Mouse (Mus musculus) megakaryocyte, embryonic 14.5 days (primary cell): ENCODE measurements around the gene Zfp426. TPM values are rescaled to one million over a fixed set of nuclear protein-coding genes. Genes with fewer than 3 reads are reported as not detected.

ENCODE experiments used
- H3K27me3 ChIP-seq: replicated peaks from 2 replicates; pipeline ENCODE3; 2012; ENCODE audit warnings: inconsistent platforms
- H3K36me3 ChIP-seq: replicated peaks from 2 replicates; pipeline ENCODE3; 2012; ENCODE audit warnings: low read length, inconsistent platforms, mixed read lengths
- H3K4me1 ChIP-seq: 2 replicates; pipeline ENCODE4 v1.6.1; 2012; ENCODE audit warnings: inconsistent platforms
- H3K4me3 ChIP-seq: replicated peaks from 2 replicates; pipeline ENCODE3; 2012; ENCODE audit warnings: moderate library complexity, mild to moderate bottlenecking, inconsistent platforms
- H3K9me3 ChIP-seq: 2 replicates; pipeline ENCODE4 v1.6.1; 2012; ENCODE audit warnings: inconsistent platforms
- FLI1 ChIP-seq: IDR thresholded peaks from 2 replicates; pipeline ENCODE4 v1.6.1; 2012; ENCODE audit warnings: low read length, inconsistent platforms, mixed read lengths
- GATA1 ChIP-seq: IDR thresholded peaks from 3 replicates; pipeline ENCODE4 v1.6.1; 2012; ENCODE audit warnings: mixed read lengths, low read length, inconsistent platforms, borderline replicate concordance
- polyA plus RNA-seq: library from polyadenylated mRNA; stranded (reverse); fragments of >175 nt; gene quantifications from 2 replicates; pipeline ENCODE4 v1.2.3, GENCODE M21; 2012; ENCODE audit warnings: low replicate concordance; ENCODE audit not compliant: insufficient read depth

The Zfp426 gene
- polyA plus RNA-seq, 1 experiment: 0.37 TPM

- H3K4me3 ChIP-seq: peak within 1 kb of the TSS; percentile 96
- no peaks in the 10 kb centered on the region for H3K9me3 ChIP-seq
- TF ChIP-seq GATA1 (no peak), FLI1 (no peak)
- H3K4me1 ChIP-seq: peaks cover 40% of the 10 kb centered on the region
- peaks cover 37% of the 10 kb centered on the region for H3K36me3 ChIP-seq
- H3K27me3 ChIP-seq: peaks cover 6% of the 10 kb centered on the region
These were observed 32.9 kb downstream of the Zfp426 start, which contains the start of gene Zfp26 for GRCm38 (mm10) chr9:20459377-20460317. Gene Zfp26 (minus strand): TSS chr9:20460162.

DNA sequence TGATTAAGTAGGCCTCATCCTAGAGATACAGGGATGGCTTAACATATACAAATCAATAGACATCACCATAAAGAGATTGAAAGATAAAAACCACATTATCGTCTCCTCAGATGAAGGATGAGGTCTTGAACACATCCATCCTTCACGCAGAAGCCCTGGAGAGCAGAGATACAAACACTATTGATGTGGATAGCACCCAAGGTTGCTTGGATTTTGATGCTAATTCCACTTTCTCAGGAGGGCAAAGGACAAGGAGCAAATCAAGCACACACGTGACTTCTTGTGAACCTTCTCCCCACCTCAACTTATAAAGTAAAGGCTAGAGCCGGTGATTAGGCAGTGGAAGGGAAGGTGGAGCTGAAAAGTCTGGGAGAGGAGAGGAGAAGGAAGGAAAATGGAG, 38.9 kb downstream of the Zfp426 start:
- TF ChIP-seq GATA1 (no peak), FLI1 (no peak)
- Histone ChIP-seq H3K4me1 (peaks cover 26% of the 10 kb centered on the region; the same call in 1 of the 2 replicates), H3K4me3 (no peak overlapping the region), H3K27me3 (no peaks in the 10 kb centered on the region), H3K36me3 (peaks cover 74% of the 10 kb centered on the region), H3K9me3 (no peaks in the 10 kb centered on the region)

DNA sequence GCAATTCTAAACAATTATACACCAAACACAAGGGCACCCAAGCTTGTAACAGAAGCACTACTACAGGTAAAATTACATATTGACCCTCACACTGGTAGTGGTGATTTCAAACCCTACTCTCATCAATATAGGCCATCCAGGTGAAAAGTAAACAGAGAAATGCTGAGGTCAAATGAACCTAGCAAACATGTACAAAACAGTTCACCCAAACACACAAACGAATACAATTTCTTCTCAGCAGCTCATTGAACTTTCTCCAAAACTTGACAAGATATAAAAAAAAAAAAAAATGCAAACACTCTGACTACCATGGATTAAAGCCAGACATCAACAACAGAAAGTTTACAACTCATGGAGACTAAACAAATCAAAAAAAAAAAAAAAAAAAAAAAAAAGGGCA, 41.1 kb downstream of the Zfp426 start:
- no peak overlapping the region for H3K4me3 ChIP-seq
- peaks cover 7% of the 10 kb centered on the region; the same call in 1 of the 2 replicates for H3K4me1 ChIP-seq
- H3K36me3 ChIP-seq: peaks cover 72% of the 10 kb centered on the region
- H3K9me3 ChIP-seq: no peaks in the 10 kb centered on the region
- TF ChIP-seq GATA1: no peak
- no peak for TF ChIP-seq FLI1
- no peaks in the 10 kb centered on the region for H3K27me3 ChIP-seq

- no peaks in the 10 kb centered on the region for H3K4me1 ChIP-seq
- peaks cover 95% of the 10 kb centered on the region for H3K36me3 ChIP-seq
- TF ChIP-seq FLI1 (no peak), GATA1 (no peak)
- H3K4me3 ChIP-seq: no peak overlapping the region
- peaks cover 8% of the 10 kb centered on the region for H3K9me3 ChIP-seq
- no peaks in the 10 kb centered on the region for H3K27me3 ChIP-seq
These were observed 49.3 kb downstream of the Zfp426 start for GRCm38 (mm10) chr9:20443183-20443783.

- Histone ChIP-seq H3K36me3 (peaks cover 15% of the 10 kb centered on the region), H3K4me1 (no peaks in the 10 kb centered on the region), H3K9me3 (no peaks in the 10 kb centered on the region), H3K4me3 (no peak overlapping the region), H3K27me3 (no peaks in the 10 kb centered on the region)
- no peak for TF ChIP-seq FLI1
- TF ChIP-seq GATA1: no peak
These were observed 62.5 kb downstream of the Zfp426 start for GRCm38 (mm10) chr9:20430004-20430403.

Other genes starting within 250 kb of the Zfp426 start
- not detected in 2 replicates for gene Olfr39, start 210.4 kb downstream of the Zfp426 start, polyA plus RNA-seq
- 0.34 TPM in 1 of 2 replicates, not detected in the other for gene Olfr873, start 194.2 kb downstream of the Zfp426 start, polyA plus RNA-seq
- gene Olfr18, start 156.7 kb downstream of the Zfp426 start, polyA plus RNA-seq: not detected in 2 replicates
- 1.4 TPM in 1 of 2 replicates, not detected in the other for gene Zfp560, start 107.6 kb downstream of the Zfp426 start, polyA plus RNA-seq
- 0.08 and 0.24 TPM in 2 replicates for gene Zfp26, start 32.6 kb downstream of the Zfp426 start, polyA plus RNA-seq
- gene Zfp266, start 28.7 kb upstream of the Zfp426 start, polyA plus RNA-seq: 0.26 and 0.56 TPM in 2 replicates
- gene Zfp846, start 88.5 kb upstream of the Zfp426 start, polyA plus RNA-seq: 1.6 TPM in 1 of 2 replicates, not detected in the other
- gene Ubl5, start 150.1 kb upstream of the Zfp426 start, polyA plus RNA-seq: 15.3 TPM in 1 of 2 replicates, not detected in the other
- 20.8 and 31.8 TPM in 2 replicates for gene Fbxl12, start 152.0 kb upstream of the Zfp426 start, polyA plus RNA-seq
- gene Pin1, start 159.3 kb upstream of the Zfp426 start, polyA plus RNA-seq: 8.5 and 31.8 TPM in 2 replicates